Mouse (Mus musculus) bone marrow, adult 2 months (tissue): ENCODE results near the gene Zbtb40. TPM values are rescaled to one million over a fixed set of nuclear protein-coding genes. Genes with fewer than 3 reads are reported as not detected.

Experiments
- H3K27ac ChIP-seq: fragments of 200-500 bp; 2 replicates; pipeline ENCODE4 v1.5.1; 2012; ENCODE audit warnings: low read depth, mild to moderate bottlenecking, control low read depth, inconsistent platforms, low read length; ENCODE audit not compliant: control insufficient read depth, poor library complexity, insufficient read depth
- H3K4me1 ChIP-seq: fragments of 200-500 bp; 2 replicates; pipeline ENCODE4 v1.6.1; 2011; ENCODE audit warnings: low read length; ENCODE audit not compliant: control insufficient read depth, insufficient read depth
- H3K4me3 ChIP-seq: fragments of 200-500 bp; replicated peaks from 2 replicates; pipeline ENCODE3; 2011; ENCODE audit warnings: mild to moderate bottlenecking, low read depth, low read length, control low read depth; ENCODE audit not compliant: control insufficient read depth
- CTCF ChIP-seq: fragments of 200-500 bp; IDR thresholded peaks from 2 replicates; pipeline ENCODE4 v1.5.1; 2011; ENCODE audit warnings: low read length, control low read depth; ENCODE audit not compliant: control insufficient read depth, insufficient read depth
- POLR2A ChIP-seq: fragments of 200-500 bp; IDR thresholded peaks from 2 replicates; pipeline ENCODE4 v1.6.1; 2011; ENCODE audit warnings: low read depth, mild to moderate bottlenecking, control low read depth, low read length, borderline replicate concordance; ENCODE audit not compliant: control insufficient read depth
- WGBS: fragments of 180-500 bp; shearing (Covaris S2); methylation state at CpG from one replicate; pipeline ENCODE4 v1.1.7; 2018; 5-methylcytosine and 5-hydroxymethylcytosine counted together
- polyA plus RNA-seq: library from polyadenylated mRNA; stranded (reverse); fragments of >200 nt; gene quantifications from 2 replicates; pipeline ENCODE4 v1.2.4, GENCODE M21; 2011; ENCODE audit warnings: low replicate concordance; ENCODE audit not compliant: missing spikeins, insufficient read depth, insufficient read length

Gene Zbtb40
- polyA plus RNA-seq, 1 experiment = 6.1 TPM

GRCm38 (mm10) chr4:137071204-137071603 is 22.6 kb upstream of the Zbtb40 start:
- Histone ChIP-seq H3K27ac (no peak overlapping the region), H3K4me3 (no peak overlapping the region), H3K4me1 (no peaks in the 10 kb centered on the region)
- WGBS = 74% methylated on average over 6 of the region's 6 CpGs
- TF ChIP-seq POLR2A (no peak), CTCF (no peak)

GRCm38 (mm10) chr4:137068491-137068890 is 19.9 kb upstream of the Zbtb40 start:
- TF ChIP-seq CTCF (no peak), POLR2A (no peak)

GRCm38 (mm10) chr4:137065846-137066245 is 17.2 kb upstream of the Zbtb40 start:
- 75% methylated on average over 6 of the region's 6 CpGs for WGBS
- Histone ChIP-seq H3K4me3 (no peak overlapping the region), H3K4me1 (no peaks in the 10 kb centered on the region), H3K27ac (no peak overlapping the region)
- no peak for TF ChIP-seq POLR2A
- TF ChIP-seq CTCF = no peak

More at GRCm38 (mm10) chr4:137068491-137068890, 19.9 kb upstream of the Zbtb40 start:
- H3K4me3 ChIP-seq = no peak overlapping the region
- WGBS = 2% methylated on average over 8 of the region's 8 CpGs
- no peak overlapping the region for H3K27ac ChIP-seq
- H3K4me1 ChIP-seq = no peaks in the 10 kb centered on the region

GRCm38 (mm10) chr4:137054932-137055331 is 6.3 kb upstream of the Zbtb40 start:
- no peaks in the 10 kb centered on the region for H3K4me1 ChIP-seq
- H3K27ac ChIP-seq = no peak overlapping the region
- no peak overlapping the region for H3K4me3 ChIP-seq
- 53% methylated on average over 3 of the region's 3 CpGs for WGBS
- TF ChIP-seq CTCF = no peak
- TF ChIP-seq POLR2A = no peak

GRCm38 (mm10) chr4:137053810-137054209 is 5.2 kb upstream of the Zbtb40 start:
- no peak overlapping the region for H3K4me3 ChIP-seq
- H3K4me1 ChIP-seq = no peaks in the 10 kb centered on the region
- no peak overlapping the region for H3K27ac ChIP-seq
- WGBS = 68% methylated on average over 5 of the region's 5 CpGs
- no peak for TF ChIP-seq POLR2A
- no peak for TF ChIP-seq CTCF

- WGBS = under 1% methylated on average over 52 of the region's 52 CpGs
- H3K27ac ChIP-seq = no peak overlapping the region
- H3K4me3 ChIP-seq = peak overlapping the region; percentile 57
- TF ChIP-seq CTCF (no peak), POLR2A (0 out of 2 replicates have a peak, but pooled peaks have one; percentile 11)
- no peaks in the 10 kb centered on the region for H3K4me1 ChIP-seq
Observed at GRCm38 (mm10) chr4:137047840-137048549, 606 bp downstream of the Zbtb40 start.

- TF ChIP-seq POLR2A (no peak), CTCF (no peak)
- H3K27ac ChIP-seq = no peak overlapping the region
- 87% methylated on average over 5 of the region's 5 CpGs for WGBS
- no peak overlapping the region for H3K4me3 ChIP-seq
- H3K4me1 ChIP-seq = no peaks in the 10 kb centered on the region
Observed at GRCm38 (mm10) chr4:137046110-137046509, 2.5 kb downstream of the Zbtb40 start.

- 82% methylated on average over 5 of the region's 5 CpGs for WGBS
- H3K27ac ChIP-seq = no peak overlapping the region
Observed at GRCm38 (mm10) chr4:137044516-137044915, 4.1 kb downstream of the Zbtb40 start.

More at GRCm38 (mm10) chr4:137044516-137044915, 4.1 kb downstream of the Zbtb40 start:
- H3K4me3 ChIP-seq = no peak overlapping the region
- TF ChIP-seq POLR2A = no peak
- no peak for TF ChIP-seq CTCF
- no peaks in the 10 kb centered on the region for H3K4me1 ChIP-seq
